8 mouse cellular contexts compared by ENCODE assay signal in genomic region chr15:103308056-103308875, GRCm38 (mm10). TPM values are rescaled to one million over a fixed set of nuclear protein-coding genes. Genes with fewer than 3 reads are reported as not detected.
DNase-seq lines count a peak whose midpoint lies in the region; ATAC-seq and TF ChIP-seq lines count a peak whose summit lies in the region.

No protein-coding gene starts in this region.

- peak; percentile 53 for TF ChIP-seq CTCF in ES-Bruce4 (IDR thresholded peaks at IDR 0.05; ENCODE audit: low read depth, low read length)
- TF ChIP-seq CTCF in bone marrow macrophage, adult 2 months (IDR thresholded peaks at IDR 0.05; ENCODE audit: low read depth, low read length), result no peak
- peak; percentile 41 for TF ChIP-seq CTCF in liver, embryonic 14.5 days (IDR thresholded peaks at IDR 0.05; ENCODE audit: low read depth)

- H3K27ac ChIP-seq in ES-Bruce4 (ENCODE audit: insufficient read depth, low read length), result no peak overlapping the region
- H3K27ac ChIP-seq in bone marrow macrophage, adult 2 months (ENCODE audit: insufficient read depth, low read depth, low read length), result no peak overlapping the region; the same call in 1 of the 2 replicates
- H3K27ac ChIP-seq in hindbrain, embryonic 14.5 days, result no peak overlapping the region
- no peak overlapping the region for H3K27ac ChIP-seq in liver, embryonic 14.5 days
- H3K27ac ChIP-seq in stomach, embryonic 15.5 days, result no peak overlapping the region

- TF ChIP-seq POLR2A in ES-Bruce4 (IDR thresholded peaks at IDR 0.05; ENCODE audit: insufficient read depth, low read length), result no peak
- TF ChIP-seq POLR2A in bone marrow macrophage, adult 2 months (IDR thresholded peaks at IDR 0.05; ENCODE audit: borderline replicate concordance, low read depth, low read length), result no peak

- peak overlapping the region; percentile 1 for H3K4me3 ChIP-seq in ES-Bruce4 (ENCODE audit: low read depth, low read length)
- H3K4me3 ChIP-seq in bone marrow macrophage, adult 2 months (ENCODE audit: insufficient read depth, low read length), result 0 out of 2 replicates have a peak overlapping the region, but pooled peaks have one; percentile 0
- no peak overlapping the region for H3K4me3 ChIP-seq in hindbrain, embryonic 14.5 days (replicated peaks; ENCODE audit: low read length)
- H3K4me3 ChIP-seq in liver, embryonic 14.5 days (ENCODE audit: insufficient read depth in 1 of 2, low read depth in 2 of 2, low read length in 2 of 2), result no peak overlapping the region
- no peak overlapping the region for H3K4me3 ChIP-seq in stomach, embryonic 15.5 days (replicated peaks)

- H3K27me3 ChIP-seq in ES-Bruce4 (ENCODE audit: control insufficient read depth, insufficient read depth, low read length, poor library complexity, severe bottlenecking), result no peaks in the 10 kb centered on the region
- H3K27me3 ChIP-seq in hindbrain, embryonic 14.5 days (ENCODE audit: control insufficient read depth, insufficient read depth, low read length), result no peaks in the 10 kb centered on the region
- H3K27me3 ChIP-seq in liver, embryonic 14.5 days (ENCODE audit: control insufficient read depth, insufficient read depth, low read length), result peaks cover 29% of the 10 kb centered on the region
- H3K27me3 ChIP-seq in stomach, embryonic 15.5 days (replicated peaks), result no peaks in the 10 kb centered on the region

- WGBS in hindbrain, embryonic 14.5 days, result 44% methylated on average over 28 of the region's 28 CpGs
- WGBS in liver, embryonic 14.5 days (ENCODE audit: insufficient replicate concordance), result 30% methylated on average over 28 of the region's 28 CpGs
- 31% methylated on average over 28 of the region's 28 CpGs for WGBS in stomach, embryonic 15.5 days

- peaks cover 1% of the 10 kb centered on the region for H3K4me1 ChIP-seq in ES-Bruce4 (ENCODE audit: control insufficient read depth, insufficient read depth, low read length)
- peaks cover 69% of the 10 kb centered on the region for H3K4me1 ChIP-seq in bone marrow macrophage, adult 2 months (ENCODE audit: control insufficient read depth, insufficient read depth, low read length)
- peaks cover 36% of the 10 kb centered on the region for H3K4me1 ChIP-seq in hindbrain, embryonic 14.5 days (replicated peaks; ENCODE audit: control insufficient read depth, insufficient read depth, low read length)
- H3K4me1 ChIP-seq in liver, embryonic 14.5 days (replicated peaks; ENCODE audit: control insufficient read depth in 2 of 2, insufficient read depth in 2 of 2, low read length in 1 of 2), result peaks cover 5 to 30% of the 10 kb centered on the region in 2 experiments; a peak in 3 of 4 replicates
- peaks cover 41% of the 10 kb centered on the region for H3K4me1 ChIP-seq in stomach, embryonic 15.5 days

- H3K9me3 ChIP-seq in ES-Bruce4 (replicated peaks; ENCODE audit: control insufficient read depth, insufficient read depth, low read length, poor library complexity, severe bottlenecking), result no peaks in the 10 kb centered on the region
- no peaks in the 10 kb centered on the region for H3K9me3 ChIP-seq in hindbrain, embryonic 14.5 days (ENCODE audit: control insufficient read depth, low read length)
- no peaks in the 10 kb centered on the region for H3K9me3 ChIP-seq in liver, embryonic 14.5 days (ENCODE audit: control insufficient read depth, low read length)
- no peaks in the 10 kb centered on the region for H3K9me3 ChIP-seq in stomach, embryonic 15.5 days

- peak overlapping the region; percentile 11; the same call in 1 of the 2 replicates for H3K9ac ChIP-seq in ES-Bruce4 (ENCODE audit: low read depth, poor library complexity, severe bottlenecking)
- H3K9ac ChIP-seq in hindbrain, embryonic 14.5 days, result peak overlapping the region; percentile 45; the same call in 1 of the 2 replicates
- H3K9ac ChIP-seq in liver, embryonic 14.5 days (replicated peaks), result no peak overlapping the region
- no peak overlapping the region for H3K9ac ChIP-seq in stomach, embryonic 15.5 days

- H3K4me2 ChIP-seq in hindbrain, embryonic 14.5 days (replicated peaks), result peak overlapping the region; percentile 6; the same call in 1 of the 2 replicates
- peak overlapping the region; percentile 44 for H3K4me2 ChIP-seq in liver, embryonic 14.5 days (ENCODE audit: low read depth)
- peak overlapping the region; percentile 20 for H3K4me2 ChIP-seq in stomach, embryonic 15.5 days

- no peak for TF ChIP-seq EP300 in ES-Bruce4 (IDR thresholded peaks at IDR 0.05; ENCODE audit: insufficient read depth, low read depth, low read length)
- no peak for TF ChIP-seq EP300 in liver, embryonic 14.5 days (IDR thresholded peaks at IDR 0.05; ENCODE audit: low read depth)

- ATAC-seq in hindbrain, embryonic 14.5 days (ENCODE audit: low FRiP score), result no peak
- no peak for ATAC-seq in liver, embryonic 14.5 days (ENCODE audit: insufficient read depth)
- ATAC-seq in stomach, embryonic 15.5 days (ENCODE audit: insufficient read depth, low FRiP score, low read depth), result no peak

- no peak for DNase-seq in hindbrain, embryonic 14.5 days (ENCODE audit: low spot score)
- no peak for DNase-seq in liver, embryonic 14.5 days (ENCODE audit: low read depth in 3 of 3, low spot score in 3 of 3)
- DNase-seq in layer of hippocampus, postnatal 14 days (ENCODE audit: low spot score in 2 of 2), result no peak
- no peak for DNase-seq in spleen, adult 12 weeks (ENCODE audit: low spot score)
- no peak for DNase-seq in left cerebral cortex, adult 18-20 months (ENCODE audit: low spot score in 2 of 2)

- H3K36me3 ChIP-seq in ES-Bruce4 (ENCODE audit: control insufficient read depth, insufficient read depth, low read length, poor library complexity, severe bottlenecking), result no peaks in the 10 kb centered on the region
- H3K36me3 ChIP-seq in hindbrain, embryonic 14.5 days (replicated peaks; ENCODE audit: control insufficient read depth, insufficient read depth), result no peaks in the 10 kb centered on the region
- no peaks in the 10 kb centered on the region for H3K36me3 ChIP-seq in liver, embryonic 14.5 days (replicated peaks; ENCODE audit: control insufficient read depth, insufficient read depth, low read depth)
- no peaks in the 10 kb centered on the region for H3K36me3 ChIP-seq in stomach, embryonic 15.5 days

RNA-seq across cellular contexts. Expression of gene Gpr84, which starts 2.1 kb away (rescaled TPM):
- polyA plus RNA-seq in ES-Bruce4 (2011; ENCODE audit: insufficient read depth, insufficient read length, low read depth, missing spikeins), result not detected in 2 replicates
- polyA plus RNA-seq in bone marrow macrophage, adult 2 months (2012; ENCODE audit: insufficient read depth, insufficient read length, missing spikeins), result 1.4 and 2.7 TPM in 2 replicates
- 0.12 and 0.39 TPM in 2 replicates for polyA plus RNA-seq in hindbrain, embryonic 14.5 days (2014; fragmentation: Nextera tagmentation; extraction: Ambion mirVana)
- polyA plus RNA-seq in liver, embryonic 14.5 days (2012; rRNA removed), result 0.17 and 0.20 TPM in 2 replicates
- polyA plus RNA-seq in liver, embryonic 14.5 days (2014; fragmentation: Nextera tagmentation; extraction: Ambion mirVana), result 0.18 and 0.32 TPM in 2 replicates
- 0.46 and 0.53 TPM in 2 replicates for polyA plus RNA-seq in stomach, embryonic 15.5 days (2015; fragmentation: Nextera tagmentation; extraction: Ambion mirVana)
- under 1 TPM; 0.74 to 0.81 TPM for total RNA-seq in layer of hippocampus, postnatal 14 days (2021)
- total RNA-seq in left cerebral cortex, adult 18-20 months (2021), result 1 to 10 TPM in 1 of 2 experiments, under 1 TPM in 1; 0.42 to 1.0 TPM

RNA-seq across cellular contexts. Expression of gene Zfp385a, which starts 31.6 kb away (rescaled TPM):
- 26.8 and 29.6 TPM in 2 replicates for polyA plus RNA-seq in ES-Bruce4 (2011; ENCODE audit: insufficient read depth, insufficient read length, low read depth, missing spikeins)
- polyA plus RNA-seq in bone marrow macrophage, adult 2 months (2012; ENCODE audit: insufficient read depth, insufficient read length, missing spikeins), result 73.0 and 86.1 TPM in 2 replicates
- 25.7 and 25.9 TPM in 2 replicates for polyA plus RNA-seq in hindbrain, embryonic 14.5 days (2014; fragmentation: Nextera tagmentation; extraction: Ambion mirVana)
- polyA plus RNA-seq in liver, embryonic 14.5 days (2012; rRNA removed), result 4.9 and 5.6 TPM in 2 replicates
- 4.7 and 6.2 TPM in 2 replicates for polyA plus RNA-seq in liver, embryonic 14.5 days (2014; fragmentation: Nextera tagmentation; extraction: Ambion mirVana)
- 8.2 and 9.3 TPM in 2 replicates for polyA plus RNA-seq in stomach, embryonic 15.5 days (2015; fragmentation: Nextera tagmentation; extraction: Ambion mirVana)
- total RNA-seq in layer of hippocampus, postnatal 14 days (2021), result 10 to 100 TPM; 43.2 to 44.4 TPM
- total RNA-seq in left cerebral cortex, adult 18-20 months (2021), result 10 to 100 TPM; 72.0 to 79.3 TPM

RNA-seq across cellular contexts. Expression of gene Copz1, which starts 35.8 kb away (rescaled TPM):
- polyA plus RNA-seq in ES-Bruce4 (2011; ENCODE audit: insufficient read depth, insufficient read length, low read depth, missing spikeins), result 140 and 145 TPM in 2 replicates
- polyA plus RNA-seq in bone marrow macrophage, adult 2 months (2012; ENCODE audit: insufficient read depth, insufficient read length, missing spikeins), result 129 and 132 TPM in 2 replicates
- 214 and 220 TPM in 2 replicates for polyA plus RNA-seq in hindbrain, embryonic 14.5 days (2014; fragmentation: Nextera tagmentation; extraction: Ambion mirVana)
- 118 and 133 TPM in 2 replicates for polyA plus RNA-seq in liver, embryonic 14.5 days (2012; rRNA removed)
- polyA plus RNA-seq in liver, embryonic 14.5 days (2014; fragmentation: Nextera tagmentation; extraction: Ambion mirVana), result 205 and 219 TPM in 2 replicates
- polyA plus RNA-seq in stomach, embryonic 15.5 days (2015; fragmentation: Nextera tagmentation; extraction: Ambion mirVana), result 248 and 260 TPM in 2 replicates
- 100 to 1,000 TPM; 102 to 105 TPM for total RNA-seq in layer of hippocampus, postnatal 14 days (2021)
- 10 to 100 TPM; 93.5 to 97.5 TPM for total RNA-seq in left cerebral cortex, adult 18-20 months (2021)

RNA-seq across cellular contexts. Expression of gene Nfe2, which starts 50.1 kb away (rescaled TPM):
- not detected in 2 replicates for polyA plus RNA-seq in ES-Bruce4 (2011; ENCODE audit: insufficient read depth, insufficient read length, low read depth, missing spikeins)
- polyA plus RNA-seq in bone marrow macrophage, adult 2 months (2012; ENCODE audit: insufficient read depth, insufficient read length, missing spikeins), result 0.88 and 1.7 TPM in 2 replicates
- polyA plus RNA-seq in hindbrain, embryonic 14.5 days (2014; fragmentation: Nextera tagmentation; extraction: Ambion mirVana), result 0.90 and 1.1 TPM in 2 replicates
- polyA plus RNA-seq in liver, embryonic 14.5 days (2012; rRNA removed), result 178 and 222 TPM in 2 replicates
- polyA plus RNA-seq in liver, embryonic 14.5 days (2014; fragmentation: Nextera tagmentation; extraction: Ambion mirVana), result 175 and 184 TPM in 2 replicates
- polyA plus RNA-seq in stomach, embryonic 15.5 days (2015; fragmentation: Nextera tagmentation; extraction: Ambion mirVana), result 7.8 and 15.9 TPM in 2 replicates
- not detected for total RNA-seq in layer of hippocampus, postnatal 14 days (2021)
- total RNA-seq in left cerebral cortex, adult 18-20 months (2021), result under 1 TPM in 1 of 2 experiments, not detected in 1; 0.40 TPM

RNA-seq across cellular contexts. Expression of gene Itga5, which starts 58.3 kb away (rescaled TPM):
- polyA plus RNA-seq in ES-Bruce4 (2011; ENCODE audit: insufficient read depth, insufficient read length, low read depth, missing spikeins), result 35.6 and 39.5 TPM in 2 replicates
- polyA plus RNA-seq in bone marrow macrophage, adult 2 months (2012; ENCODE audit: insufficient read depth, insufficient read length, missing spikeins), result 34.0 and 37.3 TPM in 2 replicates
- 7.7 and 8.1 TPM in 2 replicates for polyA plus RNA-seq in hindbrain, embryonic 14.5 days (2014; fragmentation: Nextera tagmentation; extraction: Ambion mirVana)
- 8.4 and 9.3 TPM in 2 replicates for polyA plus RNA-seq in liver, embryonic 14.5 days (2012; rRNA removed)
- polyA plus RNA-seq in liver, embryonic 14.5 days (2014; fragmentation: Nextera tagmentation; extraction: Ambion mirVana), result 9.9 and 12.5 TPM in 2 replicates
- polyA plus RNA-seq in stomach, embryonic 15.5 days (2015; fragmentation: Nextera tagmentation; extraction: Ambion mirVana), result 48.3 and 53.4 TPM in 2 replicates
- 1 to 10 TPM; 3.4 to 5.8 TPM for total RNA-seq in layer of hippocampus, postnatal 14 days (2021)
- total RNA-seq in left cerebral cortex, adult 18-20 months (2021), result 1 to 10 TPM; 2.6 to 3.9 TPM

Comparison
In these comparisons a context has a peak if more than half of its experiments do, and no peak if none do; other contexts are left out.
1. H3K4me3 ChIP-seq: peak in ES-Bruce4 (single experiment) and bone marrow macrophage, adult 2 months (single experiment); none in hindbrain, embryonic 14.5 days (single experiment), liver, embryonic 14.5 days (0 of 2) and stomach, embryonic 15.5 days (single experiment).
2. H3K9ac ChIP-seq: peak in ES-Bruce4 (single experiment) and hindbrain, embryonic 14.5 days (single experiment); none in liver, embryonic 14.5 days (single experiment) and stomach, embryonic 15.5 days (single experiment).
3. Peak in every context shown above with its lines, with median percentiles within 50 percentile points of each other: H3K4me2 ChIP-seq.